Mouse (Mus musculus): ENCODE measurements around the gene Celf2.
"Not testable (repeated sequence)": the region's sequence is repeated elsewhere in the genome, so short reads cannot be mapped to it uniquely, and the experiment has no call there.

The Celf2 gene

GRCm38 (mm10) chr2:7509463-7509862 lies at the start of gene Celf2:
Gene Celf2 (minus strand): TSS chr2:7509563.
- not testable (repeated sequence) for DNase-seq (ENCODE audit: low spot score)

- DNase-seq (ENCODE audit: low spot score), result no peak
Observed at GRCm38 (mm10) chr2:7555144-7555892, 46.0 kb upstream of the Celf2 start.

GRCm38 (mm10) chr2:7554601-7555000 lies 45.2 kb upstream of the Celf2 start:
- no peak for DNase-seq (ENCODE audit: low spot score)

- no peak for DNase-seq (ENCODE audit: low spot score)
Observed at GRCm38 (mm10) chr2:7552887-7553286, 43.5 kb upstream of the Celf2 start.

GRCm38 (mm10) chr2:7548886-7549285 lies 39.5 kb upstream of the Celf2 start:
- DNase-seq (ENCODE audit: low spot score), result no peak

- DNase-seq (ENCODE audit: low spot score), result no peak
Observed at GRCm38 (mm10) chr2:7534615-7535204, 25.3 kb upstream of the Celf2 start.

- DNase-seq (ENCODE audit: low spot score), result no peak
Observed at GRCm38 (mm10) chr2:7534195-7534594, 24.8 kb upstream of the Celf2 start.

GRCm38 (mm10) chr2:7531185-7531960 lies 22.0 kb upstream of the Celf2 start:
- DNase-seq (ENCODE audit: low spot score), result no peak

- DNase-seq (ENCODE audit: low spot score), result no peak
Observed at GRCm38 (mm10) chr2:7530461-7531184, 21.3 kb upstream of the Celf2 start.

- no peak for DNase-seq (ENCODE audit: low spot score)
Observed at GRCm38 (mm10) chr2:7529637-7530036, 20.3 kb upstream of the Celf2 start.

- no peak for DNase-seq (ENCODE audit: low spot score)
Observed at GRCm38 (mm10) chr2:7526696-7527095, 17.3 kb upstream of the Celf2 start.

GRCm38 (mm10) chr2:7519473-7519872 lies 10.1 kb upstream of the Celf2 start:
- no peak for DNase-seq (ENCODE audit: low spot score)

- no peak for DNase-seq (ENCODE audit: low spot score)
Observed at GRCm38 (mm10) chr2:7493420-7493819, 15.9 kb downstream of the Celf2 start.

GRCm38 (mm10) chr2:7484974-7485373 lies 24.4 kb downstream of the Celf2 start:
- DNase-seq (ENCODE audit: low spot score), result no peak

GRCm38 (mm10) chr2:7482062-7482461 lies 27.3 kb downstream of the Celf2 start:
- no peak for DNase-seq (ENCODE audit: low spot score)

GRCm38 (mm10) chr2:7460329-7461056 lies 48.9 kb downstream of the Celf2 start:
- DNase-seq (ENCODE audit: low spot score), result no peak

GRCm38 (mm10) chr2:7438721-7439282 lies 70.6 kb downstream of the Celf2 start:
- no peak for DNase-seq (ENCODE audit: low spot score)

GRCm38 (mm10) chr2:7426481-7426880 lies 82.9 kb downstream of the Celf2 start:
- DNase-seq (ENCODE audit: low spot score), result no peak

- DNase-seq (ENCODE audit: low spot score), result no peak
Observed at GRCm38 (mm10) chr2:7400530-7400929, 108.8 kb downstream of the Celf2 start.

GRCm38 (mm10) chr2:7395935-7396334 lies 113.4 kb downstream of the Celf2 start:
- no peak for DNase-seq (ENCODE audit: low spot score)

GRCm38 (mm10) chr2:7395473-7395872 lies 113.9 kb downstream of the Celf2 start:
- DNase-seq (ENCODE audit: low spot score), result no peak

Measured in urinary bladder, postnatal 25 days (tissue).